Mouse (Mus musculus) kidney, postnatal 0 days (tissue): ENCODE measurements around the gene B3gnt8. TPM values are rescaled to one million over a fixed set of nuclear protein-coding genes. Genes with fewer than 3 reads are reported as not detected.

Experiments
- ATAC-seq: fragments of 200-750 bp; cut with Nextera tagmentation; replicated peaks from 2 replicates; pipeline ENCODE4 v1.8.0; 2017; ENCODE audit warnings: low read depth, moderate number of reproducible peaks, moderate TSS enrichment, moderate library complexity; ENCODE audit not compliant: low FRiP score
- DNase-seq: peaks from one replicate; pipeline ENCODE4 v3.0.0-alpha.2; 2016; ENCODE audit warnings: low spot score
- H3K27ac ChIP-seq: fragments of 300-500 bp; sonication (generic); 2 replicates; pipeline ENCODE4 v1.5.1; 2014; ENCODE audit warnings: mild to moderate bottlenecking
- H3K27me3 ChIP-seq: fragments of 300-500 bp; sonication (generic); 2 replicates; pipeline ENCODE4 v1.6.1; 2014; ENCODE audit warnings: low read length, mixed read lengths; ENCODE audit not compliant: insufficient read depth
- H3K36me3 ChIP-seq: fragments of 300-500 bp; sonication (generic); 2 replicates; pipeline ENCODE4 v1.6.1; 2014; ENCODE audit warnings: low read length, mixed read lengths; ENCODE audit not compliant: insufficient read depth
- H3K4me1 ChIP-seq: fragments of 300-500 bp; sonication (generic); replicated peaks from 2 replicates; pipeline ENCODE4 v1.6.1; 2014; ENCODE audit warnings: antibody characterized with exemption, low read length, mixed read lengths; ENCODE audit not compliant: insufficient read depth
- H3K4me2 ChIP-seq: fragments of 300-500 bp; sonication (generic); 2 replicates; pipeline ENCODE4 v1.6.1; 2014; ENCODE audit warnings: mild to moderate bottlenecking, low read length, moderate library complexity, mixed read lengths
- H3K4me3 ChIP-seq: fragments of 300-500 bp; sonication (generic); replicated peaks from 2 replicates; pipeline ENCODE4 v1.5.1; 2014; ENCODE audit warnings: low read depth, low read length
- H3K9ac ChIP-seq: fragments of 300-500 bp; sonication (generic); 2 replicates; pipeline ENCODE4 v1.6.1; 2014; ENCODE audit warnings: low read depth, low read length
- H3K9me3 ChIP-seq: fragments of 300-500 bp; sonication (generic); replicated peaks from 2 replicates; pipeline ENCODE4 v1.6.1; 2016; ENCODE audit warnings: low read length, inconsistent platforms, mixed read lengths
- CTCF ChIP-seq: IDR thresholded peaks from 2 replicates; pipeline ENCODE4 v1.5.1; 2016; ENCODE audit warnings: antibody characterized with exemption, low read depth, mild to moderate bottlenecking, moderate library complexity
- WGBS: fragments of 180-500 bp; shearing (Covaris S2); extraction: QIAGEN DNeasy Blood & Tissue Kit; methylation state at CpG from one replicate; pipeline ENCODE4 v1.1.7; 2014; 5-methylcytosine and 5-hydroxymethylcytosine counted together
- polyA plus RNA-seq: library from polyadenylated mRNA; unstranded; fragments of >200 nt; fragmentation: Nextera tagmentation; extraction: Ambion mirVana; gene quantifications from 2 replicates; pipeline ENCODE4 v1.2.1, GENCODE M21; 2015

The B3gnt8 gene
- polyA plus RNA-seq, 1 experiment from 2014 or later = 9.3 TPM

DNA sequence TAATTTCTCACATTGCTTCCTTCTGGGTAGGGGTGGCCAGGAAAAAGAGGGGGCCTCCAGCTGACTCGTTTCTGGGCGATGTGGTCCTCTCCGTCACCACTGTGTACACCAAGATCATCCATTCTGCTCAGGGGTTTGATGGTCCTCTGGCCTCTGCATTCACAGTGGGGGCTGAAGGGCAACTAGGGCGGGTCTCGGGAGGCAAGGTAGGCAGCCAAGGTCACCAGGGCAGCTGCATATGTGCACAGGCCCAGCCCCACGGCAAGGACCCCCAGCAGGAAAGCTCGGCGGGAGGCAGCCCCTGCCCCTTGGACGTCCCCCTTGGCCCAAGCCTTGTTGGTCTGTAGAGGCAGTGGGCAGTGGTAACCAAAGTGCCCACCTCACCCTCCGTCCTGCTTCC lies 42.7 kb downstream of the B3gnt8 start:
- TF ChIP-seq CTCF = no peak
- Histone ChIP-seq H3K27ac (no peak overlapping the region), H3K9ac (no peak overlapping the region), H3K4me2 (no peak overlapping the region), H3K9me3 (no peaks in the 10 kb centered on the region), H3K36me3 (peaks cover 21% of the 10 kb centered on the region), H3K27me3 (no peaks in the 10 kb centered on the region), H3K4me1 (no peaks in the 10 kb centered on the region), H3K4me3 (no peak overlapping the region)
- DNase-seq = no peak
- no peak for ATAC-seq
- WGBS = 89% methylated on average over 10 of the region's 10 CpGs

DNA sequence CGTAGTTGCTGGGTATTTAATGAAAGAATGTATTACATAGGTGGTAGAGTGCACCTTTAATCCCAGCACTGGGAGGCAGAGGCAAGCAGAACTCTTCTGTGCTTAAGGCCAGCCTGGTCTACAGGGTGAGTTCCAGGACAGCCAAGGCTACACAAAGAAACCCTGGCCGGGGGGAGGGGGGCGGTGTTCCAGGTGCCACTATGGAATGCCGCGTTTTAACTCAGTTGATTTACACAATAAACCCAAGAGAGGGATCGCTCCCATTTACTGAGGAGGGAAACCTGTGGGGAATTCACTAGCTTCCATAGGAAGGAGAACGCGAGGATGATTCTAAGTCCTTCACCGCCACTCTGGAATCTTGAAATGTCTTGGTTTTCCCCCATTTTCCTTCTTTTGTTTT lies 43.2 kb downstream of the B3gnt8 start:
- no peak for DNase-seq
- Histone ChIP-seq H3K27ac (no peak overlapping the region), H3K4me1 (no peaks in the 10 kb centered on the region), H3K36me3 (peaks cover 16% of the 10 kb centered on the region), H3K27me3 (no peaks in the 10 kb centered on the region), H3K4me3 (no peak overlapping the region), H3K4me2 (no peak overlapping the region), H3K9ac (no peak overlapping the region), H3K9me3 (no peaks in the 10 kb centered on the region)
- 78% methylated on average over 9 of the region's 9 CpGs for WGBS
- ATAC-seq = no peak
- TF ChIP-seq CTCF = no peak

DNA sequence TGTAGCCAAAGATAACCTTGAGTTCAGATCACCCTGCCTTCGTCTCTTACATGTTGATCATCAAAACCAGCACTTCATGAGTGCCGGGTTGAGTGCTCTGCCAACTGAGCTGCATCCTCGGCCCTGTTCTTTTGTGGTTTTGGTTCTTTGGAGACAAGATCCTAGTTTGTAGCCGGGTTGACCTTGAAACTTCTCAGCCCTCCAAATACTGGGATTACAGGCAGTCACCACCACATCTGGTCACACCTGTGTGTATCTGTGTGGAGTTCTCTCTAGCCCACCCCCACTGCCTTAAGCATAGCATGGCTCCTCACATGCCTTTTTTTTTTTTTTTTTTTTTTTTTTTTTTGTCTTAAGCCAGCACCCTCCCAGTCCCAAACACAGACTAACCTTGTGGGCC lies 43.6 kb downstream of the B3gnt8 start:
- no peak for ATAC-seq

DNA sequence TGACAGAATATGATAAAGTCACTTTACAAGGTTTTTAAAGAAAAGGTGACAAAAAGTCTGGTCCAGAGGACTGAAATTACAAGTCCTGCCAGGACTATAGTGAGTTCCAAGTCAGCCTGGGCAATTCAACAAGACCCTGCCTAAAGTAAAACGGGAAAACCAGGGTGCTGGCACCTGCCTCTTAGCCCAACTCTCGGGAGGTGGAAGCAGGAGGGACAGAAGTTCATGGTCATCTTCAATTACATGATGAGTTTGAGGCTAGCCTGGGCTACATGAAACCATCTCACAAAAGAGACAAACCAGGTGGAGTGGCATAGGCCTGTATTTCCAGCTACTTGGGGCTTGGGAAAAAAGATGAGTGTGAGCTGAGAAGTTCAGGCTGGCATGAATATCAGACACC lies 45.2 kb downstream of the B3gnt8 start:
- Histone ChIP-seq H3K27me3 (no peaks in the 10 kb centered on the region), H3K9ac (no peak overlapping the region), H3K36me3 (peaks cover 11% of the 10 kb centered on the region; the same call in 1 of the 2 replicates), H3K4me2 (no peak overlapping the region), H3K27ac (no peak overlapping the region), H3K4me3 (no peak overlapping the region), H3K9me3 (no peaks in the 10 kb centered on the region), H3K4me1 (no peaks in the 10 kb centered on the region)
- no peak for TF ChIP-seq CTCF
- DNase-seq (no peak), ATAC-seq (no peak)
- 69% methylated on average over 2 of the region's 2 CpGs for WGBS

More for the DNA sequence above, 43.6 kb downstream of the B3gnt8 start:
- DNase-seq = no peak
- H3K4me2 ChIP-seq = no peak overlapping the region
- TF ChIP-seq CTCF = no peak
- H3K36me3 ChIP-seq = peaks cover 13% of the 10 kb centered on the region; the same call in 1 of the 2 replicates
- no peak overlapping the region for H3K9ac ChIP-seq
- H3K9me3 ChIP-seq = no peaks in the 10 kb centered on the region
- 87% methylated on average over 4 of the region's 4 CpGs for WGBS
- H3K27me3 ChIP-seq = no peaks in the 10 kb centered on the region
- H3K4me3 ChIP-seq = no peak overlapping the region
- no peaks in the 10 kb centered on the region for H3K4me1 ChIP-seq
- no peak overlapping the region for H3K27ac ChIP-seq

DNA sequence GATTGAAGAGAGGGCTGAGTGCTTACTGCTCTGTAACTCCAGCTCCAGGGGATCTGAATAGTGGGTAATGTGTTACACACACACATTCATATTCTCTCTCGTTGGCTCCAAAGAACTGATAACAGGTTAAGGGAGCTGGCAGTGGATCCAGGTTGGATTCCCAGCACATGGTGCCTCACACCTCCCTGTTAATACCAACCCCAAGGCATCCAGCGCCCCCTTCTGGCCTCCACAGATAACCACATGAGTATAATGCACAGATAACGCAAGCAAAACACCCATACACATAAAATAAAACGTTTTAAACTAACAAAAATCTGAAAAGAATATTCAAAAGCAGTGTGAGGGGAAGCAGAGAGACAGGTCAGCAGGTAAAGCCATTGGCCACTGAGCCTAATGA lies 46.0 kb downstream of the B3gnt8 start:
- Histone ChIP-seq H3K9me3 (no peaks in the 10 kb centered on the region), H3K4me3 (no peak overlapping the region), H3K36me3 (peaks cover 10% of the 10 kb centered on the region; the same call in 1 of the 2 replicates), H3K27me3 (no peaks in the 10 kb centered on the region), H3K9ac (no peak overlapping the region), H3K27ac (no peak overlapping the region), H3K4me1 (no peaks in the 10 kb centered on the region), H3K4me2 (no peak overlapping the region)
- WGBS = 57% methylated on average over 4 of the region's 4 CpGs
- 0 out of 2 replicates have a peak, but pooled peaks have one; percentile 12 for TF ChIP-seq CTCF
- ATAC-seq (no peak), DNase-seq (no peak)

DNA sequence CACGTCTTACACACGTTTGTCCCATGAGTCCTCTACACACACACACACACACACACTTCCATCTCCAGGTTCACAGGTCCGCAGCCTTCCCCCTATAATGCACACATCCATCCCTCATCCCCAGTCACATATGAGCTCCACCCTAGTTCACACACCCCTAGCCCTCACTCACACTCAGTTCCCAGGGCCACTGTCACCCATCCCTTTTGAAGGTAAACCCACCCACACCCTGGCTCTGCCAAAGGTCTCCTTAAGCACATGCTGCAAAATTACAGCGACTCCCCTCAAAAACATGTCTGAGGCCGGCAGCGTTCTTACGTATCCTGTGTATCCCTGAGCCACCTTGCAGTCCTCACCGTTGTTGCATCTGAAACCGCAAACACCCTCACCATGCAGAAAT lies 47.8 kb downstream of the B3gnt8 start:
- H3K27ac ChIP-seq = no peak overlapping the region
- whole genome bisulfite sequencing = 25% methylated on average over 9 of the region's 9 CpGs

DNA sequence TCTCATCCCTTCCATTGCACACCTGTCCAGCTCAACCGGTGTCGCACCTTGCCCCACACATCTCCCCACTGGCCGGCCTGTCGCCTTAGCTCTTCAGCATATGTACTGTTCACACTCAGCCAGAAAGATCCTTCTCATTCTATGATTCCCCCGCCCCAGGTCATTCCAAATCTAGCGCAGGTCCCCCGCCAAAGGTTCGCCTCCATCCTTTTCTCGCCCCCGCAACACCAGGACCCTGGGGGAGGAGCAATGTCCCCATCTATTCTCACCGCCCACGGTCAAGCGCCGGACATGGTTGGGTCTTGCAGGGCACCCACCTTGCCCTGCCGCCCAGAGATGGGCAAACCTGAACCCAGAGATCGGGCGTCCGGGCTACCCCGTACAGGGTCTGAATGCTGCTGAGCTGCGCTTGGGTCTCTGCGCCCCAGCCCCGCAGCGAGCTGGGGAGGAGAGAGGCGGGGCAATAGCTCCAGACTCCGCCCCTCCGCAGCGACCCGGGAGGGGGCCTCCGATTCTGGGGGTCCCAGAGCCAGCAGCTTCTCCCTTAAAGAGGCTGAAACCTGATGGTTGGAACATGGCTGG lies 48.4 kb downstream of the B3gnt8 start, which contains the start of gene Tmem91:
Gene Tmem91 (minus strand): TSS at position 448 of the 582 bp plus-strand sequence.
- Histone ChIP-seq H3K36me3 (no peaks in the 10 kb centered on the region), H3K27me3 (no peaks in the 10 kb centered on the region), H3K4me1 (no peaks in the 10 kb centered on the region), H3K27ac (no peak within 1 kb of the TSS), H3K9ac (peak within 1 kb of the TSS; percentile 23; the same call in 1 of the 2 replicates), H3K4me2 (peak within 1 kb of the TSS; percentile 58), H3K4me3 (peak within 1 kb of the TSS; percentile 27), H3K9me3 (no peaks in the 10 kb centered on the region)
- ATAC-seq = no peak
- WGBS = 4% methylated on average over 29 of the region's 29 CpGs
- no peak for TF ChIP-seq CTCF
- no peak for DNase-seq

More for the DNA sequence above, 47.8 kb downstream of the B3gnt8 start:
- TF ChIP-seq CTCF = no peak
- no peak for ATAC-seq
- H3K36me3 ChIP-seq = no peaks in the 10 kb centered on the region
- H3K4me2 ChIP-seq = 0 out of 2 replicates have a peak overlapping the region, but pooled peaks have one; percentile 58
- no peak overlapping the region for H3K4me3 ChIP-seq
- H3K9ac ChIP-seq = no peak overlapping the region
- no peaks in the 10 kb centered on the region for H3K9me3 ChIP-seq
- no peak for DNase-seq
- H3K4me1 ChIP-seq = no peaks in the 10 kb centered on the region
- H3K27me3 ChIP-seq = no peaks in the 10 kb centered on the region
